Mouse (Mus musculus): ENCODE results near the gene Rnft1. TPM values are rescaled to one million over a fixed set of nuclear protein-coding genes. Genes with fewer than 3 reads are reported as not detected.
A peak's percentile ranks its signal among the peaks of the same experiment; 100 is the strongest.

Gene Rnft1
- total RNA-seq (2014; rRNA removed) = 5.1 and 5.7 TPM in 2 replicates
- 15.0 and 16.3 TPM in 2 replicates for polyA plus RNA-seq (2015; fragmentation: Nextera tagmentation; extraction: Ambion mirVana)

DNA sequence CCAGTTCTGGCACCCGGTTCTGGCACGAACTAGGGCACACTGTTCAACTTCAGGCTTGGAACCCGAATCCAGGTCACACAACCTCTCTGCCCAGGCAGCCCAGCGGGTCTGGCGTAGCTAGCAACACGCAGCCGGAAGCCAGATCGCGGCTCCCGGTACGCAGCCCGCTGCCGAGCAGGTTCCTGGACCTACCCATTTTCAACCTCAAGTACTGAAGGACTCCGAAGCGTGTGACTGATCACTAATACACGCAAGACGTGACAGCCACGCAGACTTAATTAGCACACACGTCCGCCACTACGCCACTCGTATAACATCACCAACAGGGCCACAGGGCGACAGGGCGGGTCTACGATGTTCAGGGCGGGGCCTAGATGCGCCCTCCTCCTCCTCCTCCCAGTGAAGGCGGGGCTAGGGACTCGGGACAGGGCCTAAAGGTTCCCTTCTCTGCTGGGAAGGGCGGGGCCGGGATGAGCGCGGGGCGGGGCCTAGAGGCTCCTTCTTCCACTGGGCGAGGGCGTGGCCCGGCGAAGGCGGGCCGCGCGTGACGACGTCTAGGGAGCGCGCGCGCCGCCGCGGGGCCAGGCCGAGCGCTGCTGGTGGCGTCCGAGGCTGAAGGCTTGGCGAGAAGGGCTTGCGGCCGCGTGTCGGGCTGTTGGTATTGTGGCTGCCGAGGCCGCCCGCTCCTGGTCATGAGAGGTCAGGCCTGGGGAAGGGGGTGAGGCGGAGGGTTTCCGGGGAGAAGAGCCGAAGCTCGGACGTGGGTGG is at the start of gene Rnft1:
Rnft1 (plus strand) TSS at position 557 of the 768 bp plus-strand sequence.
- Histone ChIP-seq H3K4me1 (ENCODE audit: insufficient read depth, low read length) (peaks cover 8% of the 10 kb centered on the region; the same call in 1 of the 2 replicates), H3K27me3 (ENCODE audit: insufficient read depth, low read length) (no peaks in the 10 kb centered on the region), H3K9me3 (ENCODE audit: low read length) (no peaks in the 10 kb centered on the region), H3K4me3 (ENCODE audit: low read length) (peak within 1 kb of the TSS; percentile 72), H3K9ac (replicated peaks; ENCODE audit: low read length) (peak within 1 kb of the TSS; percentile 76), H3K27ac (peak within 1 kb of the TSS; percentile 86), H3K36me3 (ENCODE audit: insufficient read depth, low read length) (no peaks in the 10 kb centered on the region), H3K4me2 (ENCODE audit: low read depth, low read length) (peak within 1 kb of the TSS; percentile 69)
- WGBS = under 1% methylated on average over 63 of the region's 68 CpGs
- DNase-seq (ENCODE audit: low spot score) (peak; percentile 98), ATAC-seq (peak; percentile 99)
- no peak for TF ChIP-seq CTCF (IDR thresholded peaks at IDR 0.05; ENCODE audit: low read depth)

DNA sequence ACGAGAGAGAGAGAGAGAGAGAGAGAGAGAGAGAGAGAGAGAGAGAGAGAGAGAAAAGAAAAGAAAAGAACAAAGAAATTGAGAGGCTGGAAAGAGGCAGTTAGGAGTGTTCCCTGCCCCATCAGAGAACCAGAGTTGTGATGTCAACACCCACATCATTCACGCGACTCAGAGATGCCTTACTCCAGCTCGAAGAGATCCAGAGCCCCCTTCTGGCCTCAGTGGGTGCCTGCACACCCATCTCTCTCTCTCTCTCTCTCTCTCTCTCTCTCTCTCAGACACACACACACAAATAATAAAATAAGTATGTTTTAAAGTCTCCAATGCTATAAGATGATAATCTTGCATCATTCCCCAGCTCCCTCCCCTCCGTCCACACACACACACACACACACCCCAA is 47.6 kb upstream of the Rnft1 start:
- Histone ChIP-seq H3K4me1 (ENCODE audit: insufficient read depth, low read length) (no peaks in the 10 kb centered on the region), H3K4me2 (ENCODE audit: low read depth, low read length) (peak overlapping the region; percentile 34; the same call in 1 of the 2 replicates), H3K36me3 (ENCODE audit: insufficient read depth, low read length) (no peaks in the 10 kb centered on the region), H3K4me3 (ENCODE audit: low read length) (no peak overlapping the region), H3K9me3 (ENCODE audit: low read length) (no peaks in the 10 kb centered on the region), H3K27me3 (ENCODE audit: insufficient read depth, low read length) (no peaks in the 10 kb centered on the region), H3K27ac (no peak overlapping the region), H3K9ac (replicated peaks; ENCODE audit: low read length) (no peak overlapping the region)
- 28% methylated on average over 5 of the region's 5 CpGs for WGBS
- peak; percentile 70 for TF ChIP-seq CTCF (IDR thresholded peaks at IDR 0.05; ENCODE audit: low read depth)
- peak; percentile 64; the same call in 1 of the 2 replicates for ATAC-seq
- peak; percentile 77 for DNase-seq (ENCODE audit: low spot score)

DNA sequence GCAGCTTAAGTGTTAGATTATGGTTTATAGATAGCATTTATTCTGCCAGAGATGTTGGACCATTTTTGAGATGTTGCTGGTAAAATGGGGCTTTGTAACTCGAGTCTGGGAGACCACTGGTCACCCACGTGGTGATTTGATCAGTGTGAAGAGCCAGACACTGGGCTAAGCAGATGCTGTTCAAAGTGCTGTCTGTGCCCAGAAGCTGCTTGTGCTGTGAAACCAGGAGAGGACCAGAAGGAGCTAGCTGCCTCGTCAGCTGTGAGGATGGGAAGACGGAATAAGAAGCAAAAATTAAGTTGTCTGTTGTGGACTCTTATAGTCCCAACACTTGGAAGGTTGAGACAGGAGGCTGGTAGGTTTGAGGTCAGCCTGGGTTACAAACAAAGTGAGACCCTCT is 46.2 kb upstream of the Rnft1 start:
- H3K9ac ChIP-seq (replicated peaks; ENCODE audit: low read length) = no peak overlapping the region
- no peaks in the 10 kb centered on the region for H3K27me3 ChIP-seq (ENCODE audit: insufficient read depth, low read length)
- H3K4me1 ChIP-seq (ENCODE audit: insufficient read depth, low read length) = no peaks in the 10 kb centered on the region
- no peak overlapping the region for H3K27ac ChIP-seq
- no peak for DNase-seq (ENCODE audit: low spot score)
- H3K9me3 ChIP-seq (ENCODE audit: low read length) = no peaks in the 10 kb centered on the region
- no peak for TF ChIP-seq CTCF (IDR thresholded peaks at IDR 0.05; ENCODE audit: low read depth)
- ATAC-seq = no peak
- H3K36me3 ChIP-seq (ENCODE audit: insufficient read depth, low read length) = no peaks in the 10 kb centered on the region
- 38% methylated on average over 4 of the region's 4 CpGs for WGBS
- no peak overlapping the region for H3K4me2 ChIP-seq (ENCODE audit: low read depth, low read length)
- H3K4me3 ChIP-seq (ENCODE audit: low read length) = no peak overlapping the region

DNA sequence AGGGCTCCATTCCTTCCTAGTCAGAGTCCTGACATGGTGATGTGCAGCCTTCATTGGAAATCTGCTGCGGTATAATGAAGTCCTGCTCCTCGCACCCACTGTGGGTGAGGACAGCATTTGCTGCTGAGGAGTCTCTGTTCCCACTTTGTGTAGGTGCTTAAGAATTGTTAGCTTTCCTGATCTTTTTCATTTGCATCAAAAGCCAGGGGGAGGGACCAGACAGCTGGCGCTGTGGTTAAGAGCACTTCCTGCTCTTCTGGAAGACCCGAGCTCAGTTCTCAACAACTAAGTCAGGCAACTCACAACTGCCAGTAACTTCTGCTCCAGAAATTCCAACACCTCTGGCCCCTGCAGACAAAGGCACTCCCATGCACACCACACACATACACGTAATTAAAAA is 43.7 kb upstream of the Rnft1 start:
- TF ChIP-seq CTCF (IDR thresholded peaks at IDR 0.05; ENCODE audit: low read depth) = no peak
- H3K9ac ChIP-seq (replicated peaks; ENCODE audit: low read length) = no peak overlapping the region
- H3K9me3 ChIP-seq (ENCODE audit: low read length) = no peaks in the 10 kb centered on the region
- no peak overlapping the region for H3K4me2 ChIP-seq (ENCODE audit: low read depth, low read length)
- no peaks in the 10 kb centered on the region for H3K27me3 ChIP-seq (ENCODE audit: insufficient read depth, low read length)
- no peak for DNase-seq (ENCODE audit: low spot score)
- no peak overlapping the region for H3K4me3 ChIP-seq (ENCODE audit: low read length)
- no peaks in the 10 kb centered on the region for H3K4me1 ChIP-seq (ENCODE audit: insufficient read depth, low read length)
- WGBS = 71% methylated on average over 5 of the region's 5 CpGs
- no peak for ATAC-seq
- H3K36me3 ChIP-seq (ENCODE audit: insufficient read depth, low read length) = no peaks in the 10 kb centered on the region
- H3K27ac ChIP-seq = no peak overlapping the region

DNA sequence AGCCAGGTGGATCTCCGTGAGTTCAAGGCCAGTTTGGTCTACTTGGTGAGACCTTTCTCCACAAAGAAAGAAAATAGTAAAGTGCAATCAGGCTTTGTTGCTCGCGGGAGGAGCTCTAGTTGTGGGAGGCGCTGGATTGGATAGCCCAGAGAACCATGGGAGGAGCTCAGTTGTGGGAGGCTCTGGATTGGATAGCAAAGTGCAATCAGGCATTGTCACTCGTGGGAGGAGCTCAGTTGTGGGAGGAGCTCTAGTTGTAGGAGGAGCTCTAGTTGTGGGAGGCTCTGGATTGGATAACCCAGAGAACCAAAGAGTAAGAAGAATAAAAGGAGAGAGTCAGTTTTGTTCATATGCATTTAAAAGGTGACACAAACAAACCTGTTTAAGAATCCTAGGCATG is 30.5 kb upstream of the Rnft1 start:
- no peaks in the 10 kb centered on the region for H3K9me3 ChIP-seq (ENCODE audit: low read length)
- H3K4me2 ChIP-seq (ENCODE audit: low read depth, low read length) = no peak overlapping the region
- H3K4me1 ChIP-seq (ENCODE audit: insufficient read depth, low read length) = no peaks in the 10 kb centered on the region
- ATAC-seq (no peak), DNase-seq (ENCODE audit: low spot score) (no peak)
- no peak overlapping the region for H3K4me3 ChIP-seq (ENCODE audit: low read length)
- H3K27me3 ChIP-seq (ENCODE audit: insufficient read depth, low read length) = no peaks in the 10 kb centered on the region
- no peak overlapping the region for H3K9ac ChIP-seq (replicated peaks; ENCODE audit: low read length)
- H3K27ac ChIP-seq = no peak overlapping the region
- WGBS = 92% methylated on average over 5 of the region's 5 CpGs
- no peak for TF ChIP-seq CTCF (IDR thresholded peaks at IDR 0.05; ENCODE audit: low read depth)
- no peaks in the 10 kb centered on the region for H3K36me3 ChIP-seq (ENCODE audit: insufficient read depth, low read length)

DNA sequence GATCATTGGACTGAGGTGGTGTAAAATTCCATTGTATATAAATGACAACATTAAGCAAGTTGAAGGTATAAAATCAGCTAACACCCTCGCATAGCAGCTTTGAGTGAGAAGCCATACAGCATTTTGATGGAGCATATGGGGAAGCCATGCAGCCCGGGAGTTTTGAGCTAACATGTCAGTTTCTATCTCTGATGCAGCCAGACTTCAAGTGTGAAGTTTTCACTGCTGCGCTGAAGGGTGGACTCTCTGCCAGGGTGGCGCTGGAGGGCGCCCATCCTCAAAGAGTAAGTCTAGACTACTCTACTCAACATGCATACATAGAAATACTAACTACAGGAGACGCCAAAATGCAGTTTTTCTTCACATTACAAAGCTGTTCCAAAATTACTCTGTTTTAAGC is 26.9 kb upstream of the Rnft1 start:
- H3K27me3 ChIP-seq (ENCODE audit: insufficient read depth, low read length) = no peaks in the 10 kb centered on the region
- no peaks in the 10 kb centered on the region for H3K36me3 ChIP-seq (ENCODE audit: insufficient read depth, low read length)
- no peak overlapping the region for H3K9ac ChIP-seq (replicated peaks; ENCODE audit: low read length)
- DNase-seq (ENCODE audit: low spot score) (no peak), ATAC-seq (no peak)
- no peak overlapping the region for H3K27ac ChIP-seq
- TF ChIP-seq CTCF (IDR thresholded peaks at IDR 0.05; ENCODE audit: low read depth) = no peak
- H3K4me3 ChIP-seq (ENCODE audit: low read length) = no peak overlapping the region
- whole genome bisulfite sequencing = 80% methylated on average over 6 of the region's 6 CpGs
- H3K4me2 ChIP-seq (ENCODE audit: low read depth, low read length) = no peak overlapping the region
- no peaks in the 10 kb centered on the region for H3K4me1 ChIP-seq (ENCODE audit: insufficient read depth, low read length)
- H3K9me3 ChIP-seq (ENCODE audit: low read length) = no peaks in the 10 kb centered on the region

DNA sequence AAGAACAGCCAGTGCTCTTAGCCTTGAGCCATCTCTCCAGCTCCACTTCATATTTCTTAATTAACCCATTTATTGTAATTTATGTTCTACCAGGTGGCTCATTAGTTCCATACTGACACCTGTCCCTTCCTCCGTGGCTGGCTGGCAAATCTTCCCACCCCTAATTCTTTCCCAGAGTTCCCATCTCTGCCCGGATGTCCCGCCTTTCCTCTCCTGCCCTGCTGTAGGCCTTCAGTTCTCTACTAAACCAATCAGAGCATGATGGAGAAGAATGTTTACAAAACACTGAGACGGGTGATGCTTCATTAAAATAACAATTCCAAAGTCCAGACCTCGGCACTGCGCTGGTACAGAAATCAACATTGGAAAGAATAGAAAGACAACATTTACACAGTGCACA is 25.6 kb upstream of the Rnft1 start:
- H3K36me3 ChIP-seq (ENCODE audit: insufficient read depth, low read length) = no peaks in the 10 kb centered on the region
- H3K27ac ChIP-seq = no peak overlapping the region
- no peak overlapping the region for H3K9ac ChIP-seq (replicated peaks; ENCODE audit: low read length)
- no peaks in the 10 kb centered on the region for H3K4me1 ChIP-seq (ENCODE audit: insufficient read depth, low read length)
- no peak overlapping the region for H3K4me2 ChIP-seq (ENCODE audit: low read depth, low read length)
- no peak overlapping the region for H3K4me3 ChIP-seq (ENCODE audit: low read length)
- DNase-seq (ENCODE audit: low spot score) = no peak
- no peak for ATAC-seq
- no peak for TF ChIP-seq CTCF (IDR thresholded peaks at IDR 0.05; ENCODE audit: low read depth)
- WGBS = 88% methylated on average over 6 of the region's 6 CpGs
- no peaks in the 10 kb centered on the region for H3K27me3 ChIP-seq (ENCODE audit: insufficient read depth, low read length)
- H3K9me3 ChIP-seq (ENCODE audit: low read length) = no peaks in the 10 kb centered on the region

Measured in hindbrain, postnatal 0 days (tissue).